Mouse (Mus musculus) CH12.LX (cell line): ENCODE measurements around the gene Kcnma1.

Experiments
- CHD1 ChIP-seq: IDR thresholded peaks from 2 replicates; pipeline ENCODE4 v1.6.1; 2012; ENCODE audit warnings: low read depth, low read length, improper control_type of control experiment, inconsistent platforms
- CTCF ChIP-seq, 2 experiments: IDR thresholded peaks in 1 of 2; conservative IDR thresholded peaks in 1 of 2; 2 replicates each; pipeline ENCODE4 v1.5.1; 2011 to 2012; ENCODE audit warnings: low read depth in 2 of 2, low read length in 2 of 2, improper control_type of control experiment in 1 of 2, inconsistent platforms in 1 of 2, mild to moderate bottlenecking in 1 of 2, moderate library complexity in 1 of 2
- MAFK ChIP-seq: IDR thresholded peaks from 2 replicates; pipeline ENCODE4 v1.6.1; 2011; ENCODE audit warnings: low read length, improper control_type of control experiment; ENCODE audit not compliant: insufficient replicate concordance
- MAX ChIP-seq: IDR thresholded peaks from 2 replicates; pipeline ENCODE4 v1.6.1; 2011; ENCODE audit warnings: low read length, improper control_type of control experiment
- MYC ChIP-seq: IDR thresholded peaks from 2 replicates; pipeline ENCODE4 v1.6.1; 2011; ENCODE audit warnings: low read depth, mild to moderate bottlenecking, improper control_type of control experiment, low read length
- USF2 ChIP-seq: conservative IDR thresholded peaks from 2 replicates; pipeline ENCODE4 v1.6.1; 2011; ENCODE audit warnings: low read depth, low read length, improper control_type of control experiment

DNA sequence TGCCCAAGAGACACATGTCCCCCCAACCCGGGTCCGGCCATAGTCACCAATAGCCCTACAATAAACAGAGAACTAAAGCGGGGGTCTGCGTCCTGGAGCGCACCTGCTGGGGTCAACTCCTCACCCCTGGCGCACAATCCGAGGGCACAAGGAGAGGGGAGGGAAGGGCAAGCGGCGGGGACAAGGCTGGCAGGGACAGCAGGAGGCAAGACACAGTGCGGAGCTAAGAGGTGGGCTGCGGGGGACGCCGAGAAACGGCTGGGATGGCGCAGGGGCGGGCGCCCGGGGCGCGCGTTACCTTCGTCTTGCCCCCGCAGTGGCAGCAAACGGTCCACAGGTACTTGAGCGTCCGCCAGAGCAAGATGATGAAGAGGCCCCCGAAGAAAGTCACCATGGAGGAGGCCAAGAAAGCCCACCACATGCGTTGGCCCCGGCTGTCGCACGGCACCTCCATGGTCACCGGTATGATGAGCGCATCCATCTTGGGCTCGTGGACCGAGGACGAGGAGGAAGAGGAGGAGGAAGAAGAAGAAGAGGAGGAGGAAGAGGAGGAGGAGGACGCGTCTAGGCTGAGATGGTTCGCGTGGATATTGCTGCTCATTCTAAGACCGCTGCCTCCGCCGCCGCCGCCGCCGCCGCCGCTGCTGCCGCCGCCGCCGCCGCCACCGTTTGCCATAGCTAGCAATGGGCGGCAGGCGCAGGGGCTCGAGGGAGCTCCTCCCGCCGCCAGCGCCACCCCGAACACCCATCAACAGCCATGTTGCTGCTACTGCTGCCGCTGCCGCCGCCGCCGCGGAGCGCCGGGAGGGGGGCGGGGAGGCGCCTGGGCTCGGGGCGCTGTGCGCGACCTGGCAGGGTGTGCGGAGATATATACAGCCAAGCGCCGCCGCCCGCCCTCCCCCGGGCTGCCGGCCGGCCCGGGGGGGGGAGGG is 10.6 kb downstream of the Kcnma1 start:
- TF ChIP-seq MYC (no peak), CTCF (conservative IDR thresholded peaks at IDR 0.05 in 1 of 2, IDR thresholded peaks at IDR 0.05 in 1 of 2; ENCODE audit: low read depth in 2 of 2, low read length in 2 of 2) (no peak), MAX (no peak), CHD1 (no peak), USF2 (no peak), MAFK (no peak)
